Mouse (Mus musculus) liver, embryonic 16.5 days (tissue): ENCODE measurements around the gene Gm29797. TPM values are rescaled to one million over a fixed set of nuclear protein-coding genes. Genes with fewer than 3 reads are reported as not detected.
A peak's percentile ranks its signal among the peaks of the same experiment; 100 is the strongest.

ENCODE experiments used
- ATAC-seq: fragments of 200-750 bp; cut with Nextera tagmentation; 2 replicates; pipeline ENCODE4 v1.8.0; 2017; ENCODE audit warnings: low read depth, mild to moderate bottlenecking, moderate number of reproducible peaks, moderate library complexity
- H3K27ac ChIP-seq: fragments of 300-500 bp; sonication (generic); 2 replicates; pipeline ENCODE4 v1.5.1; 2014; ENCODE audit warnings: mild to moderate bottlenecking, low read length
- H3K27me3 ChIP-seq: fragments of 300-500 bp; sonication (generic); 2 replicates; pipeline ENCODE4 v1.6.1; 2014; ENCODE audit warnings: low read depth, low read length, mixed read lengths; ENCODE audit not compliant: control insufficient read depth, insufficient read depth
- H3K36me3 ChIP-seq: fragments of 300-500 bp; sonication (generic); 2 replicates; pipeline ENCODE4 v1.6.1; 2014; ENCODE audit warnings: mild to moderate bottlenecking; ENCODE audit not compliant: control insufficient read depth, insufficient read depth
- H3K4me1 ChIP-seq: fragments of 300-500 bp; sonication (generic); 2 replicates; pipeline ENCODE4 v1.6.1; 2014; ENCODE audit warnings: low read depth, low read length, mixed read lengths; ENCODE audit not compliant: control insufficient read depth
- H3K4me2 ChIP-seq: fragments of 300-500 bp; sonication (generic); 2 replicates; pipeline ENCODE4 v1.6.1; 2014; ENCODE audit warnings: low read depth, low read length, mixed read lengths
- H3K4me3 ChIP-seq: fragments of 300-500 bp; sonication (generic); 2 replicates; pipeline ENCODE4 v1.5.1; 2014; ENCODE audit warnings: low read depth, mild to moderate bottlenecking, low read length
- H3K9ac ChIP-seq: fragments of 300-500 bp; sonication (generic); 2 replicates; pipeline ENCODE4 v1.6.1; 2014; ENCODE audit warnings: low read depth, low read length
- H3K9me3 ChIP-seq: fragments of 300-500 bp; sonication (generic); replicated peaks from 2 replicates; pipeline ENCODE4 v1.6.1; 2016; ENCODE audit warnings: low read length; ENCODE audit not compliant: control insufficient read depth
- WGBS: fragments of 180-500 bp; shearing (Covaris S2); extraction: QIAGEN DNeasy Blood & Tissue Kit; methylation state at CpG from one replicate; pipeline ENCODE4 v1.1.7; 2014; ENCODE audit not compliant: insufficient replicate concordance; 5-methylcytosine and 5-hydroxymethylcytosine counted together
- polyA plus RNA-seq: library from polyadenylated mRNA; unstranded; fragments of >200 nt; fragmentation: Nextera tagmentation; extraction: Ambion mirVana; gene quantifications from 2 replicates; pipeline ENCODE4 v1.2.1, GENCODE M21; 2015

Gene Gm29797
- polyA plus RNA-seq, 1 experiment from 2014 or later: 0.19 TPM

DNA sequence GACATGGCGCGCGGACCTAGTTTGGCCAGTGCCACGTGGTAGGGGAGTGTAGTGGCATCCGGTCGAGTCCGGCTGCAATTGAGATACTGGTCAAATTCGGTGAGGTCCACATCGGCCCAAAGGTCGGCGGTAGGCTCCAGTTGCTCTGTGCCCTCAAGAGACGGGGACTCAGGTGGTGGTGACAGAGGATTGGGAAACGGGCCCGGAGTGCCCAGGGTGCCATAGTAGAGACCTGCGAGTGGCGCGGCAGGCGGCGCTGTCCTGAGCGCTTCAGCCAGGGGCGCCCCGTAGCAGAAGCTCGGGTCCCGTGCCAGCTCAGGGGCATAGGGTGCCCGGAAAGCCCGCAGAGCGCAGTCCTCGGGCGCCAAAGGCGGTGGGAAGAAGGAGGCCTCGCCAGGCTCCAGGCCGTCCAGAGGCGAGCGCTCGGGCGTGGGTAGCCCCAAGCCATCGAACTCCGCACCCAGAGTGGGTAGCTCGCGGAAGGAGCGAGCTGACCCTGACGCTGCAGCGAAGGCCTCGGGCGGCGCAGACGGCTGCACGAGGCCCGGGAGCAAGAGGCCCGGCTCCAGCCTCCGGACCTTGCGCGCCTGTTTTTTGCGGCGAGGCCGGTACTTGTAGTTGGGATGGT lies 13.6 kb downstream of the Gm29797 start:
- H3K27ac ChIP-seq: no peak overlapping the region
- no peaks in the 10 kb centered on the region for H3K9me3 ChIP-seq
- ATAC-seq: no peak
- H3K4me2 ChIP-seq: 0 out of 2 replicates have a peak overlapping the region, but pooled peaks have one; percentile 10
- no peaks in the 10 kb centered on the region; the same call in none of the 2 replicates for H3K4me1 ChIP-seq
- H3K36me3 ChIP-seq: no peaks in the 10 kb centered on the region
- no peak overlapping the region for H3K9ac ChIP-seq
- WGBS: 6% methylated on average over 56 of the region's 56 CpGs
- H3K27me3 ChIP-seq: peaks cover 58% of the 10 kb centered on the region
- peak overlapping the region; percentile 45 for H3K4me3 ChIP-seq

DNA sequence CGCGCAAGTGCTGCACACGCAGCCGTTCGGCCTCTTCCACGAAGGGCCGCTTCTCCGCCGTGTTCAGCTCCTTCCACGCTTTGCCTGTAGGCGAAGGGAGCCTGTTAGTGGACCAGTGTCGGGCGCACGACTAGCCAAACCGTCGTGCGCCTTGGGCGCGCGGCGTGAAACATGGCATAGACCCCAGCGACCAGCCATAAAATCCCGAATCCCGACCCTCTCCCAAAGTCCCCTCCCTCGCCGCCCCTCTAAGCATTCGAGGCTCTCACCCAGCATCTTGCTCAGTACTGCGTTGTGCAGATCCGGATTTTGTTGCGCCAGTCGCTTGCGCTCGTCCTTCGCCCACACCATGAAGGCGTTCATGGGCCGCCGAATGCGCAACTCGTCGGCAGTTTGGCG lies 14.1 kb downstream of the Gm29797 start:
- 1% methylated on average over 41 of the region's 41 CpGs for WGBS
- Histone ChIP-seq H3K36me3 (no peaks in the 10 kb centered on the region), H3K9ac (no peak overlapping the region), H3K27ac (no peak overlapping the region), H3K4me1 (peaks cover 3% of the 10 kb centered on the region), H3K27me3 (peaks cover 58% of the 10 kb centered on the region), H3K4me2 (peak overlapping the region; percentile 39), H3K4me3 (peak overlapping the region; percentile 45), H3K9me3 (no peaks in the 10 kb centered on the region)
- no peak for ATAC-seq

DNA sequence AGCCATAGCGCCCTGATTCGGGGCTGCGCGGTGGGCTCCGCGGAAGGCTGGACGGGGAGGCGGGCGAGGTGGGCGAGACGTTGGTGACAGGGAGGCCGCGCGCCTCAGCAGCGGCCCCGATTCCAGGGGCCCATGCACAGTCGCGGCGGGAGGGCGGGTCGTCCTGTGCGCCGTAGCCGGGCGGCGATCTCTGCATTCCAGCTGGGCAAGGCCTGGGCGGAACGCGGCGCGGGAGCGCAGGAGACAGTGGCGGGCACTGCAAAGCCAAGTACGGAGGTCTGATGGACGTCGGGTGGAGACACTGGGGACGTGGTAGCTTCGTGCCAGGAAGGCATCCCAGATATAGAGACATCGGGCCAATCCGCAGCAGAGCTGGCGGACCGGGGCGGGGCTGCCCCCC lies 14.5 kb downstream of the Gm29797 start, which contains the start of gene Sox18:
TSS of gene Sox18 (minus strand) at position 315 of the 400 bp plus-strand sequence.
- H3K9ac ChIP-seq: no peak within 1 kb of the TSS
- peak; percentile 30; the same call in 1 of the 2 replicates for ATAC-seq
- peak within 1 kb of the TSS; percentile 39 for H3K4me2 ChIP-seq
- H3K4me1 ChIP-seq: peaks cover 3% of the 10 kb centered on the region
- peak within 1 kb of the TSS; percentile 45 for H3K4me3 ChIP-seq
- 1% methylated on average over 40 of the region's 43 CpGs for WGBS
- no peak within 1 kb of the TSS for H3K27ac ChIP-seq
- H3K27me3 ChIP-seq: peaks cover 58% of the 10 kb centered on the region
- no peaks in the 10 kb centered on the region for H3K9me3 ChIP-seq
- H3K36me3 ChIP-seq: no peaks in the 10 kb centered on the region

DNA sequence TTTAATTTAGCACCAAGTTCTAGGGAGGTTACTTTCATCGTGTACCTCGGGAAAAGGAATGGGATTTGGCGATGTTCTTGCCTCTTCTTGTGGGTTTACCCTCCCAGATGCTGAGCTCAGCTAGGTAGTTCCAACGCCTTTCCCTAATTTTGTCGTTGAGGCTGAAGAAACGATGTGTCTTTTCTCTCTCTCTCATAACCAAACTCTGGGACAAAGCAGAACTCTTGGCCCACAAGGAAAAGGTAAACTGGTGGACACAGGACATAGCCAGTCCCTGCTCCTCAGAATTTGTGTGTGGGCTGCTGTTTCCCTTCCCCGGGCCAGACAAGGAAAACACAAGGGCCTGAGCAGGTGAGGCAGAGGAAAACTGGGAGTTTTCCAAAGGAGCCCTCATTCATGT lies 15.2 kb downstream of the Gm29797 start:
- Histone ChIP-seq H3K9ac (no peak overlapping the region), H3K4me2 (no peak overlapping the region), H3K4me1 (peaks cover 3% of the 10 kb centered on the region), H3K9me3 (no peaks in the 10 kb centered on the region), H3K36me3 (no peaks in the 10 kb centered on the region), H3K4me3 (no peak overlapping the region), H3K27me3 (peaks cover 58% of the 10 kb centered on the region), H3K27ac (no peak overlapping the region)
- no peak for ATAC-seq
- WGBS: 25% methylated on average over 7 of the region's 7 CpGs

DNA sequence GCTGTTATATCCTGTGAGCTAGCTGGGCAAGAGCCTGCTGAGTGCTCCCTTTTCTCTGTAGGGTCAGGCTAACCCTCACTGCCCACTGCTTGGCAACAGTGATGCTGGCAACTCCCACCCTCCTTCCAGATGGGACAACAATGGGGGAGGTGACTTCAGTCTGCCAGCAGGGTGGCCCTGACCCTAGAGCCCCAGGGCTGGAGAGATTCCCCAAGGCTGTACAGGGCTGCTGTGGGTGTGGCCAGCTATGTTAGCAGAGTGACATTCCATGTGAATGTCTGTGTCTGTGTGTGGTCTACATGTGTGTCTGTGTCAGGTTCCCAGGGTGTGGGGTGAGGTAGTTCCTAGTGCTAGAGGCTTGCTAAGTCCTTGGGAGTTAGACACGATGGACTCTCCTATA lies 16.7 kb downstream of the Gm29797 start:
- Histone ChIP-seq H3K36me3 (no peaks in the 10 kb centered on the region), H3K9me3 (no peaks in the 10 kb centered on the region), H3K27ac (no peak overlapping the region), H3K4me1 (peaks cover 3% of the 10 kb centered on the region), H3K4me3 (no peak overlapping the region), H3K9ac (no peak overlapping the region), H3K27me3 (peaks cover 58% of the 10 kb centered on the region), H3K4me2 (no peak overlapping the region)
- WGBS: 48% methylated on average over 1 of the region's 1 CpGs
- no peak for ATAC-seq

DNA sequence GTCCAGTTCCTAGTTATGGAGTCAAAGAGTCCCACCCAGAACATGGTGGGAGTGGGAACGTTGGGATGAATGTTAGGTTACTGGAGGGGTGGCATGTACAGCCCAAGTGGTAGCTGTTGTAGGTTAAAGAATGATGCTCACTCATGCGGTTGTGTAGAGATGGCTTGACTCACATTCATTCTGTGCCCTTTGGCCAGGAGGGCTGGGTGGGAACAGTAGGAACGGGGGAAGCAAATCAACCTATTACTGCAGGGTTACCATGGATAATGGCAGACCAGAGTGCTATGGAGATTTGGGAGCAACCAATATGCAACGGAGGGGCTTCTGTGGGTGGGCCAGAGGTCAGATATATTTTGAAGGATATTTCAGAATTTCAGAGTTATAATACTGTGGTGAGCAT lies 18.1 kb downstream of the Gm29797 start:
- no peak overlapping the region for H3K4me2 ChIP-seq
- H3K9me3 ChIP-seq: no peaks in the 10 kb centered on the region
- ATAC-seq: no peak
- H3K4me3 ChIP-seq: no peak overlapping the region
- no peak overlapping the region for H3K9ac ChIP-seq
- no peak overlapping the region for H3K27ac ChIP-seq
- H3K4me1 ChIP-seq: peaks cover 3% of the 10 kb centered on the region
- WGBS: 62% methylated on average over 4 of the region's 4 CpGs
- no peaks in the 10 kb centered on the region for H3K36me3 ChIP-seq
- peaks cover 46% of the 10 kb centered on the region for H3K27me3 ChIP-seq

DNA sequence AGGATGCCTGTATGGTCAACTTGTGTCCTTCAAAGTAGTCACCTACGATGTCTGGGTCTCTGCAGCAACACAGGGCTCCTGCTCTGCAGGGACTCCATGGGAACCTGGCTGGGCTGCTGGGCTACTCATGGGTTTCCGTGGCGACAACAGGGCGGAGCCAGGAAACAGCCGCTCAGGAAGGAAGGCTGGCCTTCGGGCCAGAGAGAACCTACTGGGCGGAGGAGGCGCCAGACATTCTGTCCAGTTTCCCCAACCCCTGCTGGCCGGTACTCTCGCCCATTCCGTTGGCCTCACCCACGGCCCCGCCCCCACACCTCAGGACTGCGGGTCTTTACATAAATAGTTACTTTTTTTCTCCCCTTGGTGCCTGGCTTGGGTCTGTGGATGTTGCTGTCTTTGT lies 18.6 kb downstream of the Gm29797 start:
- Histone ChIP-seq H3K9me3 (no peaks in the 10 kb centered on the region), H3K27ac (no peak overlapping the region), H3K9ac (no peak overlapping the region), H3K36me3 (no peaks in the 10 kb centered on the region), H3K4me1 (peaks cover 3% of the 10 kb centered on the region), H3K27me3 (peaks cover 42% of the 10 kb centered on the region), H3K4me2 (peak overlapping the region; percentile 42; the same call in 1 of the 2 replicates), H3K4me3 (no peak overlapping the region)
- WGBS: 3% methylated on average over 14 of the region's 14 CpGs
- ATAC-seq: peak; percentile 33

DNA sequence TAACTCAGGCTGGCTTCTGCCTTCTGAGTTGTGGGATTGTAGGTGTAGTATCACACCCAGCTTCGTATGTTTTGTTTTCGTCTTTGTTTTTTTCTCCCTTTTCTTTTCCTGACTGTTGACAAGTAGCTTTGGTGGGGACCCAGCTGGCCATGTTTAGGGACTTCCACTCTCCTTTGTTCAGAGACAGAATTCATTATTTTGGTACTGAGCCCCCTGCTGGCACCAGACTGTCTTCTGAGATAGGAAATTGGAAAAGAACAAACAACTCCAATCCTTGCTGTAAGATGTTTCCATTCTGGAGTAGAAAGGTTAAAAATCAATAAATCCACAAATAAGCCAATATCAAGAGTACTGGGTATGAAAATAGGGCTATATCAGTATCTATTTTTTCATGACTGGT lies 19.6 kb downstream of the Gm29797 start:
- Histone ChIP-seq H3K27ac (no peak overlapping the region), H3K36me3 (no peaks in the 10 kb centered on the region)

DNA sequence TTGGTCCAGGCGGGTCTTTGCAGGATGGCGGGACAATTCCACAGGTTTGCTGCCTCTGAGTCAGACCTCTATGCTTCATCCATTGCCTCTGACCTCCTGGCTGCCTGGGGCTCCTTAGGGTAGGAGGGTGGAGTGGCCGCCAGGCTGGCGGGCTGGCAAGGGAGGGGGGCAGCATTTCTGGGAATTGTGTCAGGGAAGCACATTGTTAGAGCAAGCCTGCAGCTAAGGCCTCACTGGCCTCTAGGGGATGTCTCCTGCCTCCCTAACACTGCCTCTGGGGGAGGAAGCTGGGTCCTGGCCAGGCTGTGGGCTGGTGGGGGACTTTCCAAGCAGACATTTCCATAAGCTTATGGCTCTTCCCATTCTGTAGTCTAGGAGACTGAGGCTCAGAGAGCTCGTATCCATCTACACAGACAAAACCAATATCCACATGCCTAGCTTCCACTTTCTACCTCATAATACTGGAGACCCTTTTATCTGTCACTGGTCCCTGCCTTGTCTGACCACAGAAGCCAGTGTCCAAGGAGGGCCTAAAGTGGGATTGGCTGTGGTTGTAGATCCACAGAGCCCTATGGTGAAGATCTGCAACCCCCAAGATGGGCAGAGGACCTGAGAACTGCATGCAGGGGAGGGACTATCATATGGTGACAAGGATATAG lies 20.4 kb downstream of the Gm29797 start:
- no peak for ATAC-seq
- no peak overlapping the region for H3K9ac ChIP-seq
- peaks cover 33% of the 10 kb centered on the region for H3K27me3 ChIP-seq
- H3K27ac ChIP-seq: no peak overlapping the region
- H3K4me1 ChIP-seq: peaks cover 8% of the 10 kb centered on the region
- no peak overlapping the region for H3K4me2 ChIP-seq
- WGBS: 69% methylated on average over 5 of the region's 5 CpGs
- H3K9me3 ChIP-seq: no peaks in the 10 kb centered on the region
- no peaks in the 10 kb centered on the region for H3K36me3 ChIP-seq
- no peak overlapping the region for H3K4me3 ChIP-seq

More for the DNA sequence above, 19.6 kb downstream of the Gm29797 start:
- WGBS: 22% methylated on average over 2 of the region's 2 CpGs
- H3K9ac ChIP-seq: no peak overlapping the region
- no peak overlapping the region for H3K4me2 ChIP-seq
- no peak overlapping the region for H3K4me3 ChIP-seq
- ATAC-seq: no peak
- H3K4me1 ChIP-seq: peaks cover 8% of the 10 kb centered on the region
- peaks cover 41% of the 10 kb centered on the region for H3K27me3 ChIP-seq
- no peaks in the 10 kb centered on the region for H3K9me3 ChIP-seq
